Mouse (Mus musculus) Muller cell, postnatal 12 days (primary cell): Measurements from ENCODE around the gene Celsr3.

Experiments
- DNase-seq: peaks from one replicate; pipeline ENCODE4 v3.0.0-alpha.2; 2015; ENCODE audit errors: inconsistent ontology term

Celsr3 gene

GRCm38 (mm10) chr9:108825820-108826699 lies at the start of gene Celsr3:
TSS of gene Celsr3 (plus strand) at chr9:108826320.
- DNase-seq = peak; percentile 88

- no peak for DNase-seq
Observed at GRCm38 (mm10) chr9:108776614-108777013, 49.5 kb upstream of the Celsr3 start.

- no peak for DNase-seq
Observed at GRCm38 (mm10) chr9:108777276-108777675, 48.8 kb upstream of the Celsr3 start.

- no peak for DNase-seq
Observed at GRCm38 (mm10) chr9:108780959-108781358, 45.2 kb upstream of the Celsr3 start.

- DNase-seq = no peak
Observed at GRCm38 (mm10) chr9:108781891-108782290, 44.2 kb upstream of the Celsr3 start.

- DNase-seq = no peak
Observed at GRCm38 (mm10) chr9:108782836-108783547, 43.1 kb upstream of the Celsr3 start.

GRCm38 (mm10) chr9:108783548-108784463 lies 42.3 kb upstream of the Celsr3 start, which contains the start of gene Ip6k2:
TSS of gene Ip6k2 (plus strand) at chr9:108783796.
- DNase-seq = peak; percentile 98

GRCm38 (mm10) chr9:108785416-108785815 lies 40.7 kb upstream of the Celsr3 start:
- peak; percentile 45 for DNase-seq

- no peak for DNase-seq
Observed at GRCm38 (mm10) chr9:108786494-108786893, 39.6 kb upstream of the Celsr3 start.

GRCm38 (mm10) chr9:108787080-108787479 lies 39.0 kb upstream of the Celsr3 start:
- DNase-seq = no peak

- no peak for DNase-seq
Observed at GRCm38 (mm10) chr9:108788713-108789112, 37.4 kb upstream of the Celsr3 start.

- DNase-seq = no peak
Observed at GRCm38 (mm10) chr9:108792307-108792706, 33.8 kb upstream of the Celsr3 start.

GRCm38 (mm10) chr9:108792730-108793129 lies 33.4 kb upstream of the Celsr3 start:
- no peak for DNase-seq

GRCm38 (mm10) chr9:108795281-108795680 lies 30.8 kb upstream of the Celsr3 start:
- no peak for DNase-seq

GRCm38 (mm10) chr9:108795762-108796161 lies 30.4 kb upstream of the Celsr3 start:
- DNase-seq = peak; percentile 72

GRCm38 (mm10) chr9:108796351-108796981 lies 29.7 kb upstream of the Celsr3 start:
- DNase-seq = peak; percentile 81

- DNase-seq = peak; percentile 17
Observed at GRCm38 (mm10) chr9:108797477-108797876, 28.6 kb upstream of the Celsr3 start.

GRCm38 (mm10) chr9:108798508-108799075 lies 27.5 kb upstream of the Celsr3 start:
- no peak for DNase-seq

GRCm38 (mm10) chr9:108799564-108799963 lies 26.6 kb upstream of the Celsr3 start:
- no peak for DNase-seq

- DNase-seq = no peak
Observed at GRCm38 (mm10) chr9:108805768-108806167, 20.4 kb upstream of the Celsr3 start.

GRCm38 (mm10) chr9:108806379-108806778 lies 19.7 kb upstream of the Celsr3 start:
- no peak for DNase-seq
